Mouse (Mus musculus): ENCODE data around the gene Tsga10ip. TPM values are rescaled to one million over a fixed set of nuclear protein-coding genes. Genes with fewer than 3 reads are reported as not detected.

Tsga10ip gene
- polyA plus RNA-seq (2014; fragmentation: Illumina TruSeq; extraction: RNeasy Lipid Tissue Mini Kit (QIAGEN cat#74804); ENCODE audit: low read depth, low replicate concordance), result not detected

GRCm38 (mm10) chr19:5402293-5402692 lies at the start of gene Tsga10ip:
Gene Tsga10ip (minus strand): TSS chr19:5402526.

GRCm38 (mm10) chr19:5447515-5448353 lies 45.4 kb upstream of the Tsga10ip start, which contains the start of gene Fosl1:
Gene Fosl1 (plus strand): TSS chr19:5447547.

GRCm38 (mm10) chr19:5424782-5425741 lies 22.7 kb upstream of the Tsga10ip start, which contains the start of the genes Drap1 and AI837181:
Gene Drap1 (minus strand): TSS chr19:5424979.
Gene AI837181 (plus strand): TSS chr19:5425144.

GRCm38 (mm10) chr19:5388588-5389242 lies 13.6 kb downstream of the Tsga10ip start, which contains the start of gene Sart1:
Gene Sart1 (minus strand): TSS chr19:5388703.

GRCm38 (mm10) chr19:5367053-5367359 lies 35.3 kb downstream of the Tsga10ip start, which contains the start of gene Banf1:
Gene Banf1 (minus strand): TSS chr19:5367168.

GRCm38 (mm10) chr19:5366175-5367052 lies 35.9 kb downstream of the Tsga10ip start, which contains the start of gene Eif1ad:
Gene Eif1ad (plus strand): TSS chr19:5366741.

GRCm38 (mm10) chr19:5349502-5349873 lies 52.8 kb downstream of the Tsga10ip start, which contains the start of gene Cst6:
Gene Cst6 (minus strand): TSS chr19:5349574.

Other genes with a start within 250 kb of the Tsga10ip start
- gene Pacs1, start 129.4 kb downstream of the Tsga10ip start, polyA plus RNA-seq (2014; fragmentation: Illumina TruSeq; extraction: RNeasy Lipid Tissue Mini Kit (QIAGEN cat#74804); ENCODE audit: low read depth, low replicate concordance), result 3.0 TPM
- 39.8 TPM for gene Sf3b2, start 107.1 kb downstream of the Tsga10ip start, polyA plus RNA-seq (2014; fragmentation: Illumina TruSeq; extraction: RNeasy Lipid Tissue Mini Kit (QIAGEN cat#74804); ENCODE audit: low read depth, low replicate concordance)
- not detected for gene Gal3st3, start 104.2 kb downstream of the Tsga10ip start, polyA plus RNA-seq (2014; fragmentation: Illumina TruSeq; extraction: RNeasy Lipid Tissue Mini Kit (QIAGEN cat#74804); ENCODE audit: low read depth, low replicate concordance)
- not detected for gene Catsper1, start 66.8 kb downstream of the Tsga10ip start, polyA plus RNA-seq (2014; fragmentation: Illumina TruSeq; extraction: RNeasy Lipid Tissue Mini Kit (QIAGEN cat#74804); ENCODE audit: low read depth, low replicate concordance)
- gene Cst6, start 53.0 kb downstream of the Tsga10ip start, polyA plus RNA-seq (2014; fragmentation: Illumina TruSeq; extraction: RNeasy Lipid Tissue Mini Kit (QIAGEN cat#74804); ENCODE audit: low read depth, low replicate concordance), result not detected
- 12.6 TPM for gene Eif1ad, start 35.8 kb downstream of the Tsga10ip start, polyA plus RNA-seq (2014; fragmentation: Illumina TruSeq; extraction: RNeasy Lipid Tissue Mini Kit (QIAGEN cat#74804); ENCODE audit: low read depth, low replicate concordance)
- gene Banf1, start 35.4 kb downstream of the Tsga10ip start, polyA plus RNA-seq (2014; fragmentation: Illumina TruSeq; extraction: RNeasy Lipid Tissue Mini Kit (QIAGEN cat#74804); ENCODE audit: low read depth, low replicate concordance), result 4.6 TPM
- gene Sart1, start 13.8 kb downstream of the Tsga10ip start, polyA plus RNA-seq (2014; fragmentation: Illumina TruSeq; extraction: RNeasy Lipid Tissue Mini Kit (QIAGEN cat#74804); ENCODE audit: low read depth, low replicate concordance), result 2.6 TPM
- gene Drap1, start 22.5 kb upstream of the Tsga10ip start, polyA plus RNA-seq (2014; fragmentation: Illumina TruSeq; extraction: RNeasy Lipid Tissue Mini Kit (QIAGEN cat#74804); ENCODE audit: low read depth, low replicate concordance), result 3.4 TPM
- gene AI837181, start 22.6 kb upstream of the Tsga10ip start, polyA plus RNA-seq (2014; fragmentation: Illumina TruSeq; extraction: RNeasy Lipid Tissue Mini Kit (QIAGEN cat#74804); ENCODE audit: low read depth, low replicate concordance), result 0.38 TPM
- not detected for gene Fosl1, start 45.0 kb upstream of the Tsga10ip start, polyA plus RNA-seq (2014; fragmentation: Illumina TruSeq; extraction: RNeasy Lipid Tissue Mini Kit (QIAGEN cat#74804); ENCODE audit: low read depth, low replicate concordance)
- 1.2 TPM for gene Ccdc85b, start 55.4 kb upstream of the Tsga10ip start, polyA plus RNA-seq (2014; fragmentation: Illumina TruSeq; extraction: RNeasy Lipid Tissue Mini Kit (QIAGEN cat#74804); ENCODE audit: low read depth, low replicate concordance)
- gene Fibp, start 58.1 kb upstream of the Tsga10ip start, polyA plus RNA-seq (2014; fragmentation: Illumina TruSeq; extraction: RNeasy Lipid Tissue Mini Kit (QIAGEN cat#74804); ENCODE audit: low read depth, low replicate concordance), result 5.7 TPM
- gene Ctsw, start 66.0 kb upstream of the Tsga10ip start, polyA plus RNA-seq (2014; fragmentation: Illumina TruSeq; extraction: RNeasy Lipid Tissue Mini Kit (QIAGEN cat#74804); ENCODE audit: low read depth, low replicate concordance), result not detected
- 0.60 TPM for gene Efemp2, start 71.4 kb upstream of the Tsga10ip start, polyA plus RNA-seq (2014; fragmentation: Illumina TruSeq; extraction: RNeasy Lipid Tissue Mini Kit (QIAGEN cat#74804); ENCODE audit: low read depth, low replicate concordance)
- gene Mus81, start 85.9 kb upstream of the Tsga10ip start, polyA plus RNA-seq (2014; fragmentation: Illumina TruSeq; extraction: RNeasy Lipid Tissue Mini Kit (QIAGEN cat#74804); ENCODE audit: low read depth, low replicate concordance), result 0.69 TPM
- gene Cfl1, start 87.9 kb upstream of the Tsga10ip start, polyA plus RNA-seq (2014; fragmentation: Illumina TruSeq; extraction: RNeasy Lipid Tissue Mini Kit (QIAGEN cat#74804); ENCODE audit: low read depth, low replicate concordance), result 183 TPM
- gene 1700020D05Rik, start 101.3 kb upstream of the Tsga10ip start, polyA plus RNA-seq (2014; fragmentation: Illumina TruSeq; extraction: RNeasy Lipid Tissue Mini Kit (QIAGEN cat#74804); ENCODE audit: low read depth, low replicate concordance), result not detected
- 0.25 TPM for gene Snx32, start 108.0 kb upstream of the Tsga10ip start, polyA plus RNA-seq (2014; fragmentation: Illumina TruSeq; extraction: RNeasy Lipid Tissue Mini Kit (QIAGEN cat#74804); ENCODE audit: low read depth, low replicate concordance)
- gene Ovol1, start 158.1 kb upstream of the Tsga10ip start, polyA plus RNA-seq (2014; fragmentation: Illumina TruSeq; extraction: RNeasy Lipid Tissue Mini Kit (QIAGEN cat#74804); ENCODE audit: low read depth, low replicate concordance), result 5.6 TPM
- not detected for gene Ap5b1, start 165.5 kb upstream of the Tsga10ip start, polyA plus RNA-seq (2014; fragmentation: Illumina TruSeq; extraction: RNeasy Lipid Tissue Mini Kit (QIAGEN cat#74804); ENCODE audit: low read depth, low replicate concordance)
- 1.0 TPM for gene Rnaseh2c, start 199.3 kb upstream of the Tsga10ip start, polyA plus RNA-seq (2014; fragmentation: Illumina TruSeq; extraction: RNeasy Lipid Tissue Mini Kit (QIAGEN cat#74804); ENCODE audit: low read depth, low replicate concordance)
- 19.7 TPM for gene Kat5, start 207.7 kb upstream of the Tsga10ip start, polyA plus RNA-seq (2014; fragmentation: Illumina TruSeq; extraction: RNeasy Lipid Tissue Mini Kit (QIAGEN cat#74804); ENCODE audit: low read depth, low replicate concordance)
- gene Rela, start 235.0 kb upstream of the Tsga10ip start, polyA plus RNA-seq (2014; fragmentation: Illumina TruSeq; extraction: RNeasy Lipid Tissue Mini Kit (QIAGEN cat#74804); ENCODE audit: low read depth, low replicate concordance), result 0.66 TPM